Mouse (Mus musculus) kidney, adult 18-20 months (tissue): ENCODE measurements around the gene Snx6.
A peak's percentile ranks its signal among the peaks of the same experiment; 100 is the strongest.

Experiments used
- DNase-seq: peaks from one replicate; pipeline ENCODE4 v3.0.0; 2021

Gene Snx6

GRCm38 (mm10) chr12:54697791-54698250 lies 97.7 kb downstream of the Snx6 start:
- no peak for DNase-seq

DNA sequence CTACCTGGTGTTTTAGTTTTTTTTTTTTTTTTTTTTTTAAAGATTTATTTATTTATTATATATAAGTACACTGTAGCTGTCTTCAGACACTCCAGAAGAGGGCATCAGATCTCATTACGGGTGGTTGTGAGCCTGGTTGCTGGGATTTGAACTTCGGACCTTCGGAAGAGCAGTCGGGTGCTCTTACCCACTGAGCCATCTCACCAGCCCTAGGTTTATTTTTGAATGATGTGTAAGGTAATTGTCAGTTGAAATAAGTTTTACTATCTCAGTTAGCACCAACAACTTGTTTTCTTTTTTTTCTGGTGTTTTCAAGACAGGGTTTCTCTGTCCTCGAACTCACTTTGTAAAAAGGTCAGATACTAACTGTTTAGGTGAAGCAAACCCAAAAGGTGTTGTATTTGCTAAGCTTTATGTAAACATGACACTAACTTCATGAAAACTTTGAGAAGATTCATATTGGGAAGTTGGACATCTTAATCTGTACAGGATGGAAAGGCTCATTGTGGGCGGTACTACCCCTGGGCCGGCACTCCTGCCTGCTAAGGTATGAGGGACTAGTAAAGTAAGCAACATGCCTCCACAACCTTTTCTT lies 98.4 kb downstream of the Snx6 start:
- DNase-seq, result peak; percentile 22
